Comparison of ENCODE assay signal across 8 mouse cellular contexts in genomic region chr7:92630167-92630566, GRCm38 (mm10). TPM values are rescaled to one million over a fixed set of nuclear protein-coding genes. Genes with fewer than 3 reads are reported as not detected.
DNase-seq lines count a peak whose midpoint lies in the region; ATAC-seq lines count a peak whose summit lies in the region.
"Had no signal": no experiment of that assay in that cellular context is flagged by ENCODE, and none has a peak within 500 bp of the region (broad histone marks: within the 10 kb centered on the region; RNA-seq: fewer than 3 reads in every experiment).

No protein-coding gene starts in this region.

- DNase-seq in heart, adult 8-10 months (ENCODE audit: low spot score), result peak; percentile 33
- DNase-seq in heart, embryonic 10.5 days (ENCODE audit: low spot score), result no peak
- DNase-seq in right cerebral cortex, adult 2 months (ENCODE audit: low spot score in 2 of 2), result peak; percentile 28 to 31
- DNase-seq in right cerebral cortex, postnatal 36 days (ENCODE audit: low spot score in 2 of 2), result no peak
- DNase-seq in cerebellum, adult 9-10 months, result peak; percentile 35
- DNase-seq in urinary bladder, postnatal 4 days (ENCODE audit: low spot score in 2 of 2), result no peak

- no peaks in the 10 kb centered on the region for H3K27me3 ChIP-seq in heart, embryonic 10.5 days (ENCODE audit: insufficient read depth, poor library complexity, severe bottlenecking)

- WGBS in heart, embryonic 10.5 days, result 50% methylated on average over 2 of the region's 2 CpGs

- H3K4me3 ChIP-seq in heart, embryonic 10.5 days, result no peak overlapping the region
- H3K4me3 ChIP-seq: myocyte had no signal

- H3K36me3 ChIP-seq in heart, embryonic 10.5 days, result no peaks in the 10 kb centered on the region

- H3K9me3 ChIP-seq in heart, embryonic 10.5 days, result no peaks in the 10 kb centered on the region

- H3K4me1 ChIP-seq in heart, embryonic 10.5 days, result no peaks in the 10 kb centered on the region

- ATAC-seq in megakaryocyte, adult 5-6 weeks (ENCODE audit: poor library complexity, severe bottlenecking), result 0 out of 2 replicates have a peak, but pooled peaks have one; percentile 52

- no peak overlapping the region for H3K27ac ChIP-seq in heart, embryonic 10.5 days

RNA-seq across cellular contexts. Expression of gene Ankrd42, which starts 6.8 kb away (rescaled TPM):
- 1 to 10 TPM in 2 of 4 experiments, under 1 TPM in 2; 0.62 to 1.4 (median 1.0) TPM for total RNA-seq in heart, adult 8-10 months (2022)
- polyA plus RNA-seq in heart, embryonic 10.5 days (2016; fragmentation: Nextera tagmentation; extraction: Ambion mirVana), result 3.9 and 4.1 TPM in 2 replicates
- 0.07 and 0.74 TPM in 2 replicates for total RNA-seq in megakaryocyte, adult 5-6 weeks (2015)
- 0.12 and 0.29 TPM in 2 replicates for total RNA-seq in megakaryocyte, adult 5-6 weeks (2017)

RNA-seq across cellular contexts. Expression of gene Pcf11, which starts 39.6 kb away (rescaled TPM):
- total RNA-seq in heart, adult 8-10 months (2022), result 10 to 100 TPM; 24.0 to 30.4 (median 24.7) TPM
- polyA plus RNA-seq in heart, embryonic 10.5 days (2016; fragmentation: Nextera tagmentation; extraction: Ambion mirVana), result 13.1 and 19.1 TPM in 2 replicates
- 71.4 and 79.6 TPM in 2 replicates for total RNA-seq in megakaryocyte, adult 5-6 weeks (2015)
- total RNA-seq in megakaryocyte, adult 5-6 weeks (2017), result 67.7 and 70.6 TPM in 2 replicates

Comparison
In these comparisons a context has a peak if more than half of its experiments do, and no peak if none do; other contexts are left out.
1. DNase-seq: peak in heart, adult 8-10 months (single experiment), right cerebral cortex, adult 2 months (2 of 2) and cerebellum, adult 9-10 months (single experiment); none in heart, embryonic 10.5 days (single experiment), right cerebral cortex, postnatal 36 days (0 of 2) and urinary bladder, postnatal 4 days (0 of 2).